Mouse (Mus musculus) granulocyte monocyte progenitor cell, adult 5-6 weeks (primary cell): ENCODE results near the gene Spata31d1d. TPM values are rescaled to one million over a fixed set of nuclear protein-coding genes. Genes with fewer than 3 reads are reported as not detected.

Experiments used
- ATAC-seq: replicated peaks from 2 replicates; pipeline ENCODE4 v1.8.0; 2016; ENCODE audit warnings: mild to moderate bottlenecking, moderate TSS enrichment, inconsistent platforms; ENCODE audit not compliant: poor library complexity, severe bottlenecking
- total RNA-seq, 2 experiments: library from RNA; stranded (forward) in 1 of 2; stranded (reverse) in 1 of 2; fragments of 200-712, 200-1000 nt in 1 of 2; fragments of >200 nt in 1 of 2; fragmentation: Nextera tagmentation in 1 of 2; gene quantifications; 2 replicates each; pipeline ENCODE4 v1.2.3; 2014 to 2017

The Spata31d1d gene
- total RNA-seq, 2 experiments from 2014 or later: not detected

- no peak for ATAC-seq
These were observed 46.3 kb downstream of the Spata31d1d start for GRCm38 (mm10) chr13:59685236-59685635.

GRCm38 (mm10) chr13:59682629-59683028, 48.9 kb downstream of the Spata31d1d start:
- peak; percentile 58 for ATAC-seq

- no peak for ATAC-seq
These were observed 51.6 kb downstream of the Spata31d1d start for GRCm38 (mm10) chr13:59679908-59680307.

- no peak for ATAC-seq
These were observed 52.2 kb downstream of the Spata31d1d start for GRCm38 (mm10) chr13:59679306-59679705.

GRCm38 (mm10) chr13:59676316-59677229, 55.0 kb downstream of the Spata31d1d start:
- peak; percentile 48 for ATAC-seq

Other genes with a start within 250 kb of the Spata31d1d start
- gene Agtpbp1, start 146.5 kb downstream of the Spata31d1d start, total RNA-seq (2014; fragmentation: Nextera tagmentation): 31.0 and 68.9 TPM in 2 replicates
- gene Agtpbp1, start 146.5 kb downstream of the Spata31d1d start, total RNA-seq (2017): 56.4 and 67.5 TPM in 2 replicates
- 76.3 and 98.6 TPM in 2 replicates for gene Naa35, start 146.5 kb downstream of the Spata31d1d start, total RNA-seq (2014; fragmentation: Nextera tagmentation)
- 29.1 and 53.0 TPM in 2 replicates for gene Naa35, start 146.5 kb downstream of the Spata31d1d start, total RNA-seq (2017)
- gene Golm1, start 55.9 kb downstream of the Spata31d1d start, total RNA-seq (2014; fragmentation: Nextera tagmentation): 7.2 and 11.5 TPM in 2 replicates
- gene Golm1, start 55.9 kb downstream of the Spata31d1d start, total RNA-seq (2017): 12.4 and 16.0 TPM in 2 replicates
- gene 4921517D22Rik, start 37.6 kb downstream of the Spata31d1d start, total RNA-seq (2014; fragmentation: Nextera tagmentation): not detected in 2 replicates
- gene 4921517D22Rik, start 37.6 kb downstream of the Spata31d1d start, total RNA-seq (2017): not detected in 2 replicates
- not detected in 2 replicates for gene Spata31d1a, start 21.4 kb downstream of the Spata31d1d start, total RNA-seq (2014; fragmentation: Nextera tagmentation)
- not detected in 2 replicates for gene Spata31d1a, start 21.4 kb downstream of the Spata31d1d start, total RNA-seq (2017)
- gene Spata31d1b, start 19.5 kb downstream of the Spata31d1d start, total RNA-seq (2014; fragmentation: Nextera tagmentation): not detected in 2 replicates
- gene Spata31d1b, start 19.5 kb downstream of the Spata31d1d start, total RNA-seq (2017): not detected in 2 replicates
- not detected in 2 replicates for gene 1700014D04Rik, start 15.0 kb upstream of the Spata31d1d start, total RNA-seq (2014; fragmentation: Nextera tagmentation)
- not detected in 2 replicates for gene 1700014D04Rik, start 15.0 kb upstream of the Spata31d1d start, total RNA-seq (2017)
- 47.4 and 55.1 TPM in 2 replicates for gene Isca1, start 38.1 kb upstream of the Spata31d1d start, total RNA-seq (2014; fragmentation: Nextera tagmentation)
- 23.4 and 25.8 TPM in 2 replicates for gene Isca1, start 38.1 kb upstream of the Spata31d1d start, total RNA-seq (2017)
- not detected in 2 replicates for gene Gm49354, start 50.5 kb upstream of the Spata31d1d start, total RNA-seq (2014; fragmentation: Nextera tagmentation)
- gene Gm49354, start 50.5 kb upstream of the Spata31d1d start, total RNA-seq (2017): not detected in 2 replicates
- gene Tut7, start 91.4 kb upstream of the Spata31d1d start, total RNA-seq (2014; fragmentation: Nextera tagmentation): 63.9 and 77.9 TPM in 2 replicates
- gene Tut7, start 91.4 kb upstream of the Spata31d1d start, total RNA-seq (2017): 114 and 117 TPM in 2 replicates